Mouse (Mus musculus) heart, adult 2 months (tissue): Measurements from ENCODE around the gene Esp3.
"Not testable (repeated sequence)": the region's sequence is repeated elsewhere in the genome, so short reads cannot be mapped to it uniquely, and the experiment has no call there.

ENCODE experiments used
- CTCF ChIP-seq: fragments of 200-600 bp; IDR thresholded peaks from 2 replicates; pipeline ENCODE4 v1.8.1; 2022; ENCODE audit warnings: antibody characterized with exemption, mild to moderate bottlenecking, moderate library complexity
- POLR2A ChIP-seq: fragments of 200-500 bp; IDR thresholded peaks from 2 replicates; pipeline ENCODE4 v1.6.1; 2011; ENCODE audit warnings: mild to moderate bottlenecking, low read depth, low read length, control low read depth; ENCODE audit not compliant: insufficient read depth

GRCm38 (mm10) chr17:40662118-40662679 is 30.3 kb downstream of the Esp3 start:
- TF ChIP-seq CTCF, POLR2A: not testable (repeated sequence)
